In genomic region chr8:96318367-96318766, GRCm38 (mm10) we compare ENCODE assay signal across 11 mouse cellular contexts.
DNase-seq lines count a peak whose midpoint lies in the region; ATAC-seq and TF ChIP-seq lines count a peak whose summit lies in the region.
"Had no signal": no experiment of that assay in that cellular context is flagged by ENCODE, and none has a peak within 500 bp of the region (broad histone marks: within the 10 kb centered on the region; RNA-seq: fewer than 3 reads in every experiment).

No protein-coding gene starts in this region.

- peak; percentile 52 for TF ChIP-seq CTCF in intestine, postnatal 0 days (IDR thresholded peaks at IDR 0.05; ENCODE audit: low read depth)
- peak; percentile 35; the same call in 1 of the 2 replicates for TF ChIP-seq CTCF in brain, embryonic 14.5 days (IDR thresholded peaks at IDR 0.05; ENCODE audit: borderline replicate concordance, extremely low read depth, insufficient read depth, insufficient read length)
- TF ChIP-seq CTCF in stomach, postnatal 0 days (IDR thresholded peaks at IDR 0.05; ENCODE audit: low read depth): peak; percentile 58

- H3K27me3 ChIP-seq in intestine, postnatal 0 days (replicated peaks; ENCODE audit: control insufficient read depth, insufficient read depth, low read length): no peaks in the 10 kb centered on the region
- H3K27me3 ChIP-seq in intestine, embryonic 15.5 days (replicated peaks): no peaks in the 10 kb centered on the region
- no peaks in the 10 kb centered on the region for H3K27me3 ChIP-seq in stomach, postnatal 0 days (ENCODE audit: control insufficient read depth, insufficient read depth, low read length)
- H3K27me3 ChIP-seq in midbrain, embryonic 16.5 days (ENCODE audit: control insufficient read depth, insufficient read depth, low read depth, low read length): no peaks in the 10 kb centered on the region
- H3K27me3 ChIP-seq: hindbrain, embryonic 15.5 days; neural tube, embryonic 12.5 days had no signal

- no peaks in the 10 kb centered on the region for H3K9me3 ChIP-seq in intestine, postnatal 0 days (ENCODE audit: control insufficient read depth)
- no peaks in the 10 kb centered on the region for H3K9me3 ChIP-seq in intestine, embryonic 15.5 days
- no peaks in the 10 kb centered on the region for H3K9me3 ChIP-seq in stomach, postnatal 0 days (ENCODE audit: control insufficient read depth, low read length)
- no peaks in the 10 kb centered on the region for H3K9me3 ChIP-seq in midbrain, embryonic 16.5 days (replicated peaks; ENCODE audit: control insufficient read depth, low read length, poor library complexity, severe bottlenecking)
- H3K9me3 ChIP-seq: neural tube, embryonic 12.5 days had no signal

- TF ChIP-seq POLR2A in brain, embryonic 14.5 days (IDR thresholded peaks at IDR 0.05; ENCODE audit: borderline replicate concordance, extremely low read depth, insufficient read depth, insufficient read length, poor library complexity, severe bottlenecking): no peak

- no peaks in the 10 kb centered on the region for H3K4me1 ChIP-seq in intestine, postnatal 0 days (replicated peaks; ENCODE audit: control insufficient read depth, insufficient read depth, low read length)
- no peaks in the 10 kb centered on the region for H3K4me1 ChIP-seq in intestine, embryonic 15.5 days (replicated peaks)
- H3K4me1 ChIP-seq in stomach, postnatal 0 days (replicated peaks; ENCODE audit: control insufficient read depth, insufficient read depth): no peaks in the 10 kb centered on the region
- no peaks in the 10 kb centered on the region for H3K4me1 ChIP-seq in midbrain, embryonic 16.5 days (ENCODE audit: control insufficient read depth, insufficient read depth, low read length)
- H3K4me1 ChIP-seq: hindbrain, embryonic 15.5 days; neural tube, embryonic 12.5 days had no signal

- H3K27ac ChIP-seq in intestine, postnatal 0 days (ENCODE audit: low read depth, low read length): no peak overlapping the region
- no peak overlapping the region for H3K27ac ChIP-seq in intestine, embryonic 15.5 days
- H3K27ac ChIP-seq in stomach, postnatal 0 days (replicated peaks): no peak overlapping the region
- H3K27ac ChIP-seq in midbrain, embryonic 16.5 days (ENCODE audit: low read length): no peak overlapping the region
- H3K27ac ChIP-seq: hindbrain, embryonic 15.5 days; neural tube, embryonic 12.5 days had no signal

- WGBS in intestine, postnatal 0 days: 60% methylated on average over 5 of the region's 5 CpGs
- 71% methylated on average over 5 of the region's 5 CpGs for WGBS in intestine, embryonic 15.5 days
- 73% methylated on average over 5 of the region's 5 CpGs for WGBS in stomach, postnatal 0 days
- 72% methylated on average over 5 of the region's 5 CpGs for WGBS in midbrain, embryonic 16.5 days

- no peak for ATAC-seq in intestine, postnatal 0 days
- no peak for ATAC-seq in intestine, embryonic 15.5 days
- no peak for ATAC-seq in stomach, postnatal 0 days (ENCODE audit: low FRiP score, low TSS enrichment)
- ATAC-seq in midbrain, embryonic 16.5 days: no peak

- H3K4me2 ChIP-seq in intestine, postnatal 0 days (replicated peaks; ENCODE audit: low read depth): no peak overlapping the region
- H3K4me2 ChIP-seq in intestine, embryonic 15.5 days (replicated peaks): no peak overlapping the region
- H3K4me2 ChIP-seq in stomach, postnatal 0 days (replicated peaks; ENCODE audit: low read depth): no peak overlapping the region
- no peak overlapping the region for H3K4me2 ChIP-seq in midbrain, embryonic 16.5 days (ENCODE audit: low read length)
- H3K4me2 ChIP-seq: hindbrain, embryonic 15.5 days; neural tube, embryonic 12.5 days had no signal

- no peak overlapping the region for H3K9ac ChIP-seq in intestine, postnatal 0 days (ENCODE audit: low read depth, low read length)
- no peak overlapping the region for H3K9ac ChIP-seq in intestine, embryonic 15.5 days
- H3K9ac ChIP-seq in stomach, postnatal 0 days (ENCODE audit: low read length): no peak overlapping the region
- H3K9ac ChIP-seq in midbrain, embryonic 16.5 days (ENCODE audit: low read depth, low read length): no peak overlapping the region
- H3K9ac ChIP-seq: hindbrain, embryonic 15.5 days; neural tube, embryonic 12.5 days had no signal

- peak; percentile 9 for DNase-seq in ovary, postnatal 36 days (ENCODE audit: low spot score)
- DNase-seq in ovary, postnatal 10 days (ENCODE audit: low spot score): no peak
- no peak for DNase-seq in brain, embryonic 14.5 days (ENCODE audit: low read depth)
- DNase-seq in stomach, postnatal 0 days (ENCODE audit: low spot score): no peak
- DNase-seq in right cerebral cortex, postnatal 14 days: no peak
- DNase-seq: lung, postnatal 36 days had no signal

- no peak for TF ChIP-seq EP300 in stomach, postnatal 0 days (optimal IDR thresholded peaks at IDR 0.05)

- H3K4me3 ChIP-seq in intestine, postnatal 0 days (ENCODE audit: low read depth, low read length): no peak overlapping the region
- H3K4me3 ChIP-seq in intestine, embryonic 15.5 days (replicated peaks): no peak overlapping the region
- no peak overlapping the region for H3K4me3 ChIP-seq in stomach, postnatal 0 days (ENCODE audit: low read depth, low read length)
- no peak overlapping the region for H3K4me3 ChIP-seq in midbrain, embryonic 16.5 days (ENCODE audit: low read depth, low read length)
- H3K4me3 ChIP-seq: hindbrain, embryonic 15.5 days; neural tube, embryonic 12.5 days had no signal

- H3K36me3 ChIP-seq in intestine, postnatal 0 days (ENCODE audit: control insufficient read depth, insufficient read depth): no peaks in the 10 kb centered on the region
- H3K36me3 ChIP-seq in intestine, embryonic 15.5 days: no peaks in the 10 kb centered on the region
- H3K36me3 ChIP-seq in stomach, postnatal 0 days (ENCODE audit: control insufficient read depth, insufficient read depth, low read length): no peaks in the 10 kb centered on the region
- no peaks in the 10 kb centered on the region for H3K36me3 ChIP-seq in midbrain, embryonic 16.5 days (ENCODE audit: control insufficient read depth, insufficient read depth, low read length)
- H3K36me3 ChIP-seq: hindbrain, embryonic 15.5 days; neural tube, embryonic 12.5 days had no signal
